Mouse (Mus musculus): Measurements from ENCODE around the gene Trim8.

DNA sequence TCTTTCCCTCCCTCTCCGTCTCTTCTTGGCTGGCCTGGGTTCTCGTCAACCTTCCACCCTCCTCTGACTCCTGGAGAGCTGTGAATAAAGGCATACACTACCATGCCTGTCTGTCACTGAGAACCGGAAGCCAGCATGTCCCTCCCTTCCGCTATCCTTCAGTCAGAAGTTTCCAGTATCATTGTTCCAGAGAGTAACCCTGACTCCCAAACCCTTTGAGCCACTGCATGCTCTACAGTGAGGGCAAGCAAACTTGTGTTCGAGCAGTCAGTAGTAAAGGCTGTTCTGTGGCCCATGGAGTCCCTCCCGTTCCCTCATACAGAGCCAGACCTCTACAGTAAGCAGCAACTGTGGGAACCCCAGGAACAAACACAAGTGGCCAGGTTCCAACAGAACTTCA lies 46.1 kb downstream of the Trim8 start:
- TF ChIP-seq GATA1 (IDR thresholded peaks at IDR 0.05; ENCODE audit: low read length) (no peak), TAL1 (IDR thresholded peaks at IDR 0.05; ENCODE audit: low read length) (no peak)

Measured in erythroblast, embryonic 14.5 days (primary cell).